Comparison of ENCODE assay signal across 7 mouse cellular contexts in genomic region chr1:153191943-153192329, GRCm38 (mm10). TPM values are rescaled to one million over a fixed set of nuclear protein-coding genes. Genes with fewer than 3 reads are reported as not detected.
DNase-seq lines count a peak whose midpoint lies in the region; ATAC-seq lines count a peak whose summit lies in the region.

No protein-coding gene starts in this region.

- H3K36me3 ChIP-seq in embryonic facial prominence, embryonic 15.5 days: no peaks in the 10 kb centered on the region
- H3K36me3 ChIP-seq in neural tube, embryonic 12.5 days: no peaks in the 10 kb centered on the region

- H3K4me3 ChIP-seq in embryonic facial prominence, embryonic 15.5 days (replicated peaks): no peak overlapping the region
- no peak overlapping the region for H3K4me3 ChIP-seq in neural tube, embryonic 12.5 days

- WGBS in embryonic facial prominence, embryonic 15.5 days: 2% methylated on average over 5 of the region's 5 CpGs
- 17% methylated on average over 5 of the region's 5 CpGs for WGBS in neural tube, embryonic 12.5 days

- peak; percentile 37 for ATAC-seq in embryonic facial prominence, embryonic 15.5 days (ENCODE audit: insufficient number of reproducible peaks, low FRiP score, low TSS enrichment, low read depth)
- ATAC-seq in neural tube, embryonic 12.5 days (ENCODE audit: low FRiP score, low read depth): peak; percentile 74

- H3K4me1 ChIP-seq in embryonic facial prominence, embryonic 15.5 days: peaks cover 16% of the 10 kb centered on the region
- peaks cover 13% of the 10 kb centered on the region; the same call in 1 of the 2 replicates for H3K4me1 ChIP-seq in neural tube, embryonic 12.5 days

- H3K4me2 ChIP-seq in embryonic facial prominence, embryonic 15.5 days (replicated peaks): no peak overlapping the region
- H3K4me2 ChIP-seq in neural tube, embryonic 12.5 days (replicated peaks): peak overlapping the region; percentile 27; the same call in 1 of the 2 replicates

- peak; percentile 56 for DNase-seq in ovary, postnatal 14 days (ENCODE audit: low spot score)
- DNase-seq in ovary, postnatal 10 days (ENCODE audit: low spot score): no peak
- DNase-seq in heart, postnatal 4 days: peak; percentile 83
- DNase-seq in layer of hippocampus, adult 8-10 months (ENCODE audit: low spot score in 2 of 2): peak; percentile 25 to 57
- DNase-seq in thymus, postnatal 36 days: no peak

- H3K27me3 ChIP-seq in embryonic facial prominence, embryonic 15.5 days: peaks cover 4% of the 10 kb centered on the region; the same call in 1 of the 2 replicates
- peaks cover 4% of the 10 kb centered on the region for H3K27me3 ChIP-seq in neural tube, embryonic 12.5 days (replicated peaks)

- H3K9ac ChIP-seq in embryonic facial prominence, embryonic 15.5 days: no peak overlapping the region
- no peak overlapping the region for H3K9ac ChIP-seq in neural tube, embryonic 12.5 days

- H3K9me3 ChIP-seq in embryonic facial prominence, embryonic 15.5 days (replicated peaks): no peaks in the 10 kb centered on the region
- no peaks in the 10 kb centered on the region for H3K9me3 ChIP-seq in neural tube, embryonic 12.5 days

- H3K27ac ChIP-seq in embryonic facial prominence, embryonic 15.5 days (replicated peaks): peak overlapping the region; percentile 60; the same call in 1 of the 2 replicates
- no peak overlapping the region for H3K27ac ChIP-seq in neural tube, embryonic 12.5 days

RNA-seq across cellular contexts. Expression of gene Lamc2, which starts 5.7 kb away (rescaled TPM):
- 14.5 and 15.3 TPM in 2 replicates for polyA plus RNA-seq in embryonic facial prominence, embryonic 15.5 days (2015; fragmentation: Nextera tagmentation; extraction: Ambion mirVana)
- 10 to 100 TPM; 14.6 to 20.4 TPM for total RNA-seq in heart, postnatal 4 days (2021)
- 1 to 10 TPM; 2.3 to 4.6 (median 2.7) TPM for total RNA-seq in layer of hippocampus, adult 8-10 months (2022)
- polyA plus RNA-seq in neural tube, embryonic 12.5 days (2016; fragmentation: Nextera tagmentation; extraction: Ambion mirVana): 0.53 and 0.74 TPM in 2 replicates

Comparison
In these comparisons a context has a peak if more than half of its experiments do, and no peak if none do; other contexts are left out.
1. DNase-seq: peak in ovary, postnatal 14 days (single experiment), heart, postnatal 4 days (single experiment) and layer of hippocampus, adult 8-10 months (2 of 2); none in ovary, postnatal 10 days (single experiment) and thymus, postnatal 36 days (0 of 2).